Mouse (Mus musculus): ENCODE results near the gene Eif5a2. TPM values are rescaled to one million over a fixed set of nuclear protein-coding genes. Genes with fewer than 3 reads are reported as not detected.

Eif5a2 gene
- total and polyA plus RNA-seq, 3 experiments: 6.1 to 7.3 TPM; not detected in 1

- peaks cover 0 to 8% of the 10 kb centered on the region in 2 experiments; a peak in 1 of 4 replicates for H3K4me1 ChIP-seq (ENCODE audit: control insufficient read depth in 1 of 2, insufficient read depth in 2 of 2, low read length in 2 of 2)
- DNase-seq (ENCODE audit: low read depth, low spot score): no peak
- H3K27ac ChIP-seq (ENCODE audit: control insufficient read depth, low read depth, low read length): no peak overlapping the region
- H3K27me3 ChIP-seq (ENCODE audit: control insufficient read depth in 1 of 2, insufficient read depth in 2 of 2, low read length in 2 of 2): no peaks in the 10 kb centered on the region
- H3K36me3 ChIP-seq (ENCODE audit: control insufficient read depth in 1 of 2, insufficient read depth in 2 of 2, low read length in 2 of 2): peaks cover 0 to 4% of the 10 kb centered on the region in 2 experiments; a peak in 1 of 4 replicates
- no peak overlapping the region for H3K4me3 ChIP-seq (ENCODE audit: control insufficient read depth in 1 of 2, insufficient read depth in 1 of 2, low read depth in 2 of 2, low read length in 2 of 2)
- H3K79me2 ChIP-seq (ENCODE audit: control insufficient read depth, insufficient read depth, low read length, poor library complexity): no peaks in the 10 kb centered on the region; the same call in 1 of the 2 replicates
- no peak overlapping the region for H3K9ac ChIP-seq (ENCODE audit: control insufficient read depth, low read depth, low read length, poor library complexity, severe bottlenecking)
- no peaks in the 10 kb centered on the region for H3K9me3 ChIP-seq (replicated peaks; ENCODE audit: insufficient read depth, low read length)
- TF ChIP-seq MAFK (IDR thresholded peaks at IDR 0.05; ENCODE audit: borderline replicate concordance, low read depth, low read length): no peak
- no peak for TF ChIP-seq KAT2A (conservative IDR thresholded peaks at IDR 0.05; ENCODE audit: low read depth, low read length)
Measured at GRCm38 (mm10) chr3:28784176-28784575, 3.1 kb downstream of the Eif5a2 start.

DNA sequence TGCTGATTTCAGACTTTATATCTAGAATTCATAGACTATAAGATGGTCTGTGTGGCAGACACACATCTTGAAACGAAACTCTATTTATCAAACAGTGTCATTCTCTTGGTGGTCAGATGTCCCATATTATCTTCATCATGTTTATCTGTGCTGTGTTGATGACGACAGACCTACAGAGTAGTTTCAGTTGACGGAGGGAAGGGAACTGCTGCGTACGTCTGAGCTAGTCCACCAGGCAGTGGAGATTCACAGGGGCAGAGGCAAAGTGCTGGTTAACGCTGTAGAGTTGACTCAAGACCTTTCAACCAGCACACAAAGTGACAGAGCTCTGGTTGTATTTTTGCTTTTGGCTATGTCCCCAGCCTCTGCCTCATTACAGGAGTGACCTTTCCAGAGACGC, 13.8 kb downstream of the Eif5a2 start:
- no peaks in the 10 kb centered on the region for H3K27me3 ChIP-seq (ENCODE audit: control insufficient read depth in 1 of 2, insufficient read depth in 2 of 2, low read length in 2 of 2)
- H3K4me3 ChIP-seq (ENCODE audit: control insufficient read depth in 1 of 2, insufficient read depth in 1 of 2, low read depth in 2 of 2, low read length in 2 of 2): no peak overlapping the region
- H3K9me3 ChIP-seq (replicated peaks; ENCODE audit: insufficient read depth, low read length): no peaks in the 10 kb centered on the region
- no peaks in the 10 kb centered on the region for H3K79me2 ChIP-seq (ENCODE audit: control insufficient read depth, insufficient read depth, low read length, poor library complexity)
- no peaks in the 10 kb centered on the region for H3K4me1 ChIP-seq (ENCODE audit: control insufficient read depth in 1 of 2, insufficient read depth in 2 of 2, low read length in 2 of 2)
- H3K9ac ChIP-seq (ENCODE audit: control insufficient read depth, low read depth, low read length, poor library complexity, severe bottlenecking): no peak overlapping the region
- TF ChIP-seq BHLHE40 (IDR thresholded peaks at IDR 0.05; ENCODE audit: borderline replicate concordance, low read depth, low read length) (no peak), EP300 (IDR thresholded peaks at IDR 0.05; ENCODE audit: low read depth in 1 of 2, low read length in 2 of 2) (peak in 1 of 2 experiments; percentile 27; a peak in 1 of 4 replicates)
- no peak for DNase-seq (ENCODE audit: low read depth, low spot score)
- no peak overlapping the region for H3K27ac ChIP-seq (ENCODE audit: control insufficient read depth, low read depth, low read length)
- H3K36me3 ChIP-seq (ENCODE audit: control insufficient read depth in 1 of 2, insufficient read depth in 2 of 2, low read length in 2 of 2): peaks cover 0 to 2% of the 10 kb centered on the region in 2 experiments; a peak in 2 of 4 replicates

- Histone ChIP-seq H3K79me2 (ENCODE audit: control insufficient read depth, insufficient read depth, low read length, poor library complexity) (peaks cover 15% of the 10 kb centered on the region), H3K36me3 (ENCODE audit: control insufficient read depth in 1 of 2, insufficient read depth in 2 of 2, low read length in 2 of 2) (peaks cover 6 to 23% of the 10 kb centered on the region in 2 experiments), H3K9ac (ENCODE audit: control insufficient read depth, low read depth, low read length, poor library complexity, severe bottlenecking) (peak within 1 kb of the TSS; percentile 93), H3K27ac (ENCODE audit: control insufficient read depth, low read depth, low read length) (peak within 1 kb of the TSS; percentile 79), H3K9me3 (replicated peaks; ENCODE audit: insufficient read depth, low read length) (no peaks in the 10 kb centered on the region), H3K4me1 (ENCODE audit: control insufficient read depth in 1 of 2, insufficient read depth in 2 of 2, low read length in 2 of 2) (peaks cover 0 to 9% of the 10 kb centered on the region in 2 experiments; a peak in 1 of 4 replicates), H3K27me3 (ENCODE audit: control insufficient read depth in 1 of 2, insufficient read depth in 2 of 2, low read length in 2 of 2) (no peaks in the 10 kb centered on the region), H3K4me3 (ENCODE audit: control insufficient read depth in 1 of 2, insufficient read depth in 1 of 2, low read depth in 2 of 2, low read length in 2 of 2) (peak within 1 kb of the TSS; percentile 77 to 81)
- peak; percentile 98 for DNase-seq (ENCODE audit: low read depth, low spot score)
- TF ChIP-seq MXI1 (IDR thresholded peaks at IDR 0.05; ENCODE audit: low read depth, low read length) (peak; percentile 71), MAFK (IDR thresholded peaks at IDR 0.05; ENCODE audit: borderline replicate concordance, low read depth, low read length) (no peak), ZMIZ1 (IDR thresholded peaks at IDR 0.05; ENCODE audit: low read depth, low read length) (peak; percentile 91; the same call in 1 of the 2 replicates), UBTF (IDR thresholded peaks at IDR 0.05; ENCODE audit: borderline replicate concordance, insufficient read depth, low read depth, low read length) (peak; percentile 40; the same call in 1 of the 2 replicates), ZNF384 (IDR thresholded peaks at IDR 0.05; ENCODE audit: low read depth, low read length) (no peak), MAZ (IDR thresholded peaks at IDR 0.05; ENCODE audit: low read depth, low read length) (no peak), USF1 (IDR thresholded peaks at IDR 0.05; ENCODE audit: low read depth, low read length) (no peak), RCOR1 (IDR thresholded peaks at IDR 0.05; ENCODE audit: low read depth, low read length) (no peak), NRF1 (IDR thresholded peaks at IDR 0.05; ENCODE audit: insufficient read depth, low read depth, low read length, poor library complexity, severe bottlenecking) (peak; percentile 59; the same call in 1 of the 2 replicates), TBP (IDR thresholded peaks at IDR 0.05; ENCODE audit: low read depth, low read length) (peak; percentile 97), KAT2A (conservative IDR thresholded peaks at IDR 0.05; ENCODE audit: low read depth, low read length) (peak; percentile 27), NELFE (IDR thresholded peaks at IDR 0.05; ENCODE audit: low read depth, low read length) (peak; percentile 99), ZC3H11A (IDR thresholded peaks at IDR 0.05; ENCODE audit: low read depth, low read length) (no peak), E2F4 (IDR thresholded peaks at IDR 0.05; ENCODE audit: borderline replicate concordance, low read depth, low read length) (no peak), CTCF (IDR thresholded peaks at IDR 0.05 in 2 of 3, conservative IDR thresholded peaks at IDR 0.05 in 1 of 3; ENCODE audit: control insufficient read depth in 1 of 3, insufficient read depth in 1 of 3, low read depth in 2 of 3, low read length in 3 of 3, poor library complexity in 1 of 3, severe bottlenecking in 1 of 3) (no peak), ELF1 (IDR thresholded peaks at IDR 0.05; ENCODE audit: low read depth, low read length) (peak; percentile 88), SMC3 (IDR thresholded peaks at IDR 0.05; ENCODE audit: low read depth, low read length) (no peak), JUND (IDR thresholded peaks at IDR 0.05; ENCODE audit: low read depth, low read length) (no peak), POLR2A (IDR thresholded peaks at IDR 0.05; ENCODE audit: control insufficient read depth in 1 of 2, insufficient read depth in 1 of 2, low read depth in 1 of 2, low read length in 2 of 2, poor library complexity in 1 of 2) (peak; percentile 95 to 99), POLR2AphosphoS5 (IDR thresholded peaks at IDR 0.05; ENCODE audit: borderline replicate concordance, low read depth, low read length) (peak; percentile 66; the same call in 1 of the 2 replicates), TAL1 (IDR thresholded peaks at IDR 0.05; ENCODE audit: low read length) (no peak), CHD2 (IDR thresholded peaks at IDR 0.05; ENCODE audit: low read length) (no peak)
Measured at GRCm38 (mm10) chr3:28805301-28806097, 24.4 kb downstream of the Eif5a2 start, which contains the start of gene Rpl22l1. Gene Rpl22l1 (plus strand): TSS chr3:28805436.
